Mouse (Mus musculus) midbrain, embryonic 11.5 days (tissue): ENCODE measurements around the gene Hmgb1. TPM values are rescaled to one million over a fixed set of nuclear protein-coding genes. Genes with fewer than 3 reads are reported as not detected.
"Not testable (repeated sequence)": the region's sequence is repeated elsewhere in the genome, so short reads cannot be mapped to it uniquely, and the experiment has no call there.

Experiments
- ATAC-seq: fragments of 200-750 bp; cut with Nextera tagmentation; 2 replicates; pipeline ENCODE4 v1.8.0; 2017; ENCODE audit warnings: moderate TSS enrichment, moderate library complexity; ENCODE audit not compliant: low FRiP score
- DNase-seq: peaks from one replicate; pipeline ENCODE4 v3.0.0; 2015; ENCODE audit warnings: low spot score; ENCODE audit errors: missing footprints
- H3K27ac ChIP-seq: fragments of 300-500 bp; sonication (generic); 2 replicates; pipeline ENCODE4 v1.5.1; 2014; ENCODE audit warnings: low read depth, low read length
- H3K27me3 ChIP-seq: fragments of 300-500 bp; sonication (generic); 2 replicates; pipeline ENCODE4 v1.6.1; 2014; ENCODE audit warnings: mild to moderate bottlenecking, low read length, moderate library complexity, mixed read lengths; ENCODE audit not compliant: control insufficient read depth, insufficient read depth
- H3K36me3 ChIP-seq: fragments of 300-500 bp; sonication (generic); 2 replicates; pipeline ENCODE4 v1.6.1; 2014; ENCODE audit warnings: mild to moderate bottlenecking, low read length, moderate library complexity, mixed read lengths; ENCODE audit not compliant: control insufficient read depth, insufficient read depth
- H3K4me1 ChIP-seq: fragments of 300-500 bp; sonication (generic); 2 replicates; pipeline ENCODE4 v1.6.1; 2014; ENCODE audit warnings: low read length; ENCODE audit not compliant: control insufficient read depth, insufficient read depth
- H3K4me2 ChIP-seq: fragments of 300-500 bp; sonication (generic); 2 replicates; pipeline ENCODE4 v1.6.1; 2014; ENCODE audit warnings: mild to moderate bottlenecking, moderate library complexity
- H3K4me3 ChIP-seq: fragments of 300-500 bp; sonication (generic); 2 replicates; pipeline ENCODE4 v1.5.1; 2014; ENCODE audit warnings: low read depth, low read length
- H3K9ac ChIP-seq: fragments of 300-500 bp; sonication (generic); 2 replicates; pipeline ENCODE4 v1.6.1; 2014; ENCODE audit warnings: low read length
- H3K9me3 ChIP-seq: fragments of 300-500 bp; sonication (generic); 2 replicates; pipeline ENCODE4 v1.6.1; 2016; ENCODE audit warnings: low read length; ENCODE audit not compliant: control insufficient read depth
- WGBS: fragments of 180-500 bp; shearing (Covaris S2); extraction: QIAGEN DNeasy Blood & Tissue Kit; methylation state at CpG from one replicate; pipeline ENCODE4 v1.1.7; 2014; 5-methylcytosine and 5-hydroxymethylcytosine counted together
- polyA plus RNA-seq: library from polyadenylated mRNA; unstranded; fragments of >200 nt; fragmentation: Nextera tagmentation; extraction: Ambion mirVana; gene quantifications from 2 replicates; pipeline ENCODE4 v1.2.1, GENCODE M21; 2014

The Hmgb1 gene
- polyA plus RNA-seq, 1 experiment from 2014 or later: 1,979 TPM

GRCm38 (mm10) chr5:149146691-149147090 lies 37.6 kb downstream of the Hmgb1 start:
- Histone ChIP-seq H3K9me3 (no peaks in the 10 kb centered on the region), H3K4me1 (no peaks in the 10 kb centered on the region), H3K4me3 (no peak overlapping the region), H3K27ac (no peak overlapping the region), H3K36me3 (no peaks in the 10 kb centered on the region), H3K27me3 (no peaks in the 10 kb centered on the region), H3K9ac (no peak overlapping the region), H3K4me2 (no peak overlapping the region)
- DNase-seq (no peak), ATAC-seq (no peak)
- 93% methylated on average over 7 of the region's 7 CpGs for WGBS

GRCm38 (mm10) chr5:149143766-149144375 lies 40.4 kb downstream of the Hmgb1 start:
- no peaks in the 10 kb centered on the region for H3K9me3 ChIP-seq
- no peak overlapping the region for H3K4me3 ChIP-seq
- DNase-seq: peak; percentile 78
- no peaks in the 10 kb centered on the region for H3K27me3 ChIP-seq
- no peaks in the 10 kb centered on the region for H3K36me3 ChIP-seq
- 87% methylated on average over 25 of the region's 25 CpGs for WGBS
- H3K4me2 ChIP-seq: no peak overlapping the region
- no peak for ATAC-seq
- H3K9ac ChIP-seq: no peak overlapping the region
- H3K27ac ChIP-seq: no peak overlapping the region
- no peaks in the 10 kb centered on the region for H3K4me1 ChIP-seq

GRCm38 (mm10) chr5:149141155-149141554 lies 43.1 kb downstream of the Hmgb1 start:
- not testable (repeated sequence) for H3K27ac ChIP-seq, H3K27me3 ChIP-seq, H3K4me1 ChIP-seq, H3K9ac ChIP-seq, H3K36me3 ChIP-seq, H3K4me2 ChIP-seq, H3K4me3 ChIP-seq, H3K9me3 ChIP-seq, ATAC-seq
- peak; percentile 69 for DNase-seq
- WGBS: 95% methylated on average over 1 of the region's 1 CpGs

- H3K9me3 ChIP-seq: no peaks in the 10 kb centered on the region
- H3K36me3 ChIP-seq: no peaks in the 10 kb centered on the region
- ATAC-seq: no peak
- WGBS: 59% methylated on average over 9 of the region's 9 CpGs
- peak; percentile 59 for DNase-seq
- no peaks in the 10 kb centered on the region for H3K27me3 ChIP-seq
- no peaks in the 10 kb centered on the region for H3K4me1 ChIP-seq
- H3K4me3 ChIP-seq: no peak overlapping the region
- H3K4me2 ChIP-seq: no peak overlapping the region
- no peak overlapping the region for H3K27ac ChIP-seq
- no peak overlapping the region for H3K9ac ChIP-seq
These were observed 44.0 kb downstream of the Hmgb1 start for GRCm38 (mm10) chr5:149140336-149140735.

- not testable (repeated sequence) for DNase-seq, H3K27me3 ChIP-seq, H3K27ac ChIP-seq, H3K4me3 ChIP-seq, H3K9ac ChIP-seq, H3K9me3 ChIP-seq, H3K4me2 ChIP-seq, H3K36me3 ChIP-seq, H3K4me1 ChIP-seq, ATAC-seq
- 91% methylated on average over 6 of the region's 6 CpGs for WGBS
These were observed 46.2 kb downstream of the Hmgb1 start for GRCm38 (mm10) chr5:149138087-149138486.

- Histone ChIP-seq H3K27me3 (no peaks in the 10 kb centered on the region), H3K4me2 (no peak overlapping the region), H3K4me1 (no peaks in the 10 kb centered on the region), H3K27ac (no peak overlapping the region), H3K9ac (no peak overlapping the region), H3K9me3 (no peaks in the 10 kb centered on the region), H3K4me3 (no peak overlapping the region), H3K36me3 (no peaks in the 10 kb centered on the region)
- WGBS: 85% methylated on average over 3 of the region's 3 CpGs
- DNase-seq (no peak), ATAC-seq (no peak)
These were observed 46.8 kb downstream of the Hmgb1 start for GRCm38 (mm10) chr5:149137447-149137846.

- Histone ChIP-seq H3K27ac (no peak overlapping the region), H3K4me3 (no peak overlapping the region), H3K9ac (no peak overlapping the region), H3K27me3 (no peaks in the 10 kb centered on the region), H3K4me2 (no peak overlapping the region), H3K36me3 (no peaks in the 10 kb centered on the region), H3K4me1 (no peaks in the 10 kb centered on the region), H3K9me3 (no peaks in the 10 kb centered on the region)
- DNase-seq (no peak), ATAC-seq (no peak)
- WGBS: 87% methylated on average over 4 of the region's 4 CpGs
These were observed 47.3 kb downstream of the Hmgb1 start for GRCm38 (mm10) chr5:149136933-149137365.

GRCm38 (mm10) chr5:149135455-149136354 lies 48.6 kb downstream of the Hmgb1 start:
- Histone ChIP-seq H3K4me3 (no peak overlapping the region), H3K4me2 (no peak overlapping the region), H3K9ac (no peak overlapping the region), H3K36me3 (no peaks in the 10 kb centered on the region), H3K27me3 (no peaks in the 10 kb centered on the region), H3K27ac (no peak overlapping the region), H3K9me3 (no peaks in the 10 kb centered on the region), H3K4me1 (no peaks in the 10 kb centered on the region)
- DNase-seq (no peak), ATAC-seq (no peak)
- WGBS: 81% methylated on average over 10 of the region's 10 CpGs

- Histone ChIP-seq H3K27me3 (no peaks in the 10 kb centered on the region), H3K4me3 (no peak overlapping the region), H3K9me3 (no peaks in the 10 kb centered on the region), H3K9ac (no peak overlapping the region), H3K4me2 (no peak overlapping the region), H3K36me3 (no peaks in the 10 kb centered on the region), H3K4me1 (no peaks in the 10 kb centered on the region), H3K27ac (no peak overlapping the region)
- ATAC-seq (no peak), DNase-seq (no peak)
- 84% methylated on average over 10 of the region's 10 CpGs for WGBS
These were observed 49.4 kb downstream of the Hmgb1 start for GRCm38 (mm10) chr5:149134751-149135454.
